Mouse (Mus musculus): Measurements from ENCODE around the gene Gm10401. TPM values are rescaled to one million over a fixed set of nuclear protein-coding genes. Genes with fewer than 3 reads are reported as not detected.
A peak's percentile ranks its signal among the peaks of the same experiment; 100 is the strongest.

Gene Gm10401
- total RNA-seq, 2 experiments from 2014 or later, result not detected

DNA sequence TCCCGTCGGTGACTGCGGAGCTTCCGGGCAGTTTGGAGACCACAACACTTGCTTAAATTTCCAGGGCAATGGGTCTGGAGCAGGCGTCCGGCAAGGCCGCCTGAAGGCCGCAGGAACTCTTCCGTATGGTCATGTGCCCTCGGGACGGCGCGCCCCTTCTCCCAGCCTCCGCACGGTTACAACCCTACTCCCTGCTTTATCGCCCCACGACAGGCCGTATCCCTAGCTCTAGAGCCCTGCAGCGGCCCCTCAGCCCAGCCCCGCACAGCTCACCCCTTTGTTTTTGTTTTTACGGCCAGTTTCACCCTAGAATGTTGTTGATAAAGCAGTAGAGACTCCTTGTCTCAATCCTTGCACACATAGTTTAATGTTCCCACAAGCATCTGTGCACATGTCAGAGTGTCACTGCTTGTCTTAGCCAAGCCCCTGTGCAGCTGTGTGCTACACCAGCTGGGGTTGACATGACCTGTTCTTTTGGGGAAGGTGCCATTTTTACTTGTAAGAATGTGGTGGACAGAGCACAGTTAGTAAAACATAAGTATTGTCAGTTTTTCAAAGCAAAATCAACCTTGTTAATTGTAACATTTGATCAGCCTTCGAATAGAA is 44.2 kb downstream of the Gm10401 start:
- H3K4me3 ChIP-seq, result no peak overlapping the region
- DNase-seq (ENCODE audit: low spot score in 2 of 2), result no peak
- H3K27ac ChIP-seq, result no peak overlapping the region
- no peak for TF ChIP-seq CTCF (conservative IDR thresholded peaks at IDR 0.05)

DNA sequence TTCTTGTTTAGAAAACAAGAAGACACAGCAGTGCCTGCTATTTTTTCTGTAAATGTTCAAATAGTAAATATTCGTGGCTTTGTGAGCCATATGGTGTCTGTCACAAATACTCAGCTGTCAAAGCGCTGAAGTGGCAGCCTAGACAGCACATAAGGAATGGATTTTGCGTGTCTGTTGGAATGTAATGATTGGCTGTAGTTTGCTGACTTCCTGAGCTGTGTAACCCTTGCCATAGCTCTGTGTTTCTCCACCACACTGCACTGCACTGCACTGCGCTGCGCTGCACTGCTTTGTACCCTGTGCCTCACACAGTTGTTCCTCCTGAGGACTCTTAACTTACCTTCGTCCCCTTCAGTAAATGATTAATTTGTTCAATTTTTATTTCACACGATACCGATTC is 45.5 kb downstream of the Gm10401 start:
- no peak overlapping the region for H3K27ac ChIP-seq
- no peak for TF ChIP-seq CTCF (conservative IDR thresholded peaks at IDR 0.05)
- peak in 1 of 2 experiments; percentile 12 for DNase-seq (ENCODE audit: low spot score in 2 of 2)

DNA sequence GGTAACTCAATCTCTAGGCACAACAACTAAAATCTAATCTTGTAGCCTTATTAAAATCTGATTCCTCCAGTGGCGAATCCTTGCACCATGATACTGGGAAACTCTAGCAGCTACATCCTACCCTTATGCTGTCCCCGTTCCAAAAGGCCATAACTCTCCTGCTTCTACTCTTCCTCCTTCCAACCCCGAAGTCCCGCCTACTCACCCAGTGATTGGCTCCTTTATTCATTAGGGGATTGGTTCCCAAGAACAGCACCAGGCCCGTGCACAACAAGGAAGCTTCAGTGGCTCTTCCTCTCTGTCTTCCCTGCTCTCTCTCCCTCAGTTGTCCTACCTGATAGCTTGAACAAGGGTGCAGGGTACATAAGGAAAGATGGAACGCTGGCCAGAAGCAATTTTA is 47.3 kb downstream of the Gm10401 start:
- H3K27ac ChIP-seq, result no peak overlapping the region
- no peak for DNase-seq (ENCODE audit: low spot score in 2 of 2)
- no peak overlapping the region for H3K4me3 ChIP-seq
- no peak for TF ChIP-seq CTCF (conservative IDR thresholded peaks at IDR 0.05)

More for the DNA sequence above, 45.5 kb downstream of the Gm10401 start:
- no peak overlapping the region for H3K4me3 ChIP-seq

DNA sequence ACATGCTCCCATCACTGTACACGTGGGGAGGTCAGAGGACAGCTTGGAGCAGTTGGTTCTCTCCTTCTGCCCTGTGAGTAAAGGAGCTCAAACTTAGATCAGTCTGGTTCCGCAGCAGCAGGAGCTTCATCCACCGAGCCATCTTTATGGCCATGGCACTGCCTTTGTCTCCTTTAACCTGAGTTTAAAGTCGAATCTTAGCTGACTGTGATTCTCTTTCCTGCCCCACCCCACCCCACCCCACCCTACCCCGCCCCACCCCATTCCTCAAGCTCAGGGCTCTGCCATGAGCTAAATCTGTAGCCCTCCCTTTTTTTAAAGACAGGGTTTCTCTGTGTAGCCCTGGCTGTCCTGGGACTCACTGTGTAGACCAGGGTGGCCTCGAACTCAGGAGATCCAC is 48.4 kb downstream of the Gm10401 start:
- TF ChIP-seq CTCF (conservative IDR thresholded peaks at IDR 0.05), result no peak
- H3K27ac ChIP-seq, result no peak overlapping the region
- no peak for DNase-seq (ENCODE audit: low spot score in 2 of 2)
- H3K4me3 ChIP-seq, result no peak overlapping the region

Other genes with a start within 250 kb of the Gm10401 start
- gene 4930519G04Rik, start 244.6 kb downstream of the Gm10401 start, total RNA-seq (2021), result not detected
- gene Gm9936, start 239.6 kb downstream of the Gm10401 start, total RNA-seq (2021), result under 1 TPM; 0.51 to 0.59 TPM
- gene Oasl2, start 201.4 kb downstream of the Gm10401 start, total RNA-seq (2021), result 1 to 10 TPM; 2.2 to 2.9 TPM
- not detected for gene Oasl1, start 175.1 kb downstream of the Gm10401 start, total RNA-seq (2021)
- 100 to 1,000 TPM; 184 to 196 TPM for gene 2210016L21Rik, start 156.1 kb downstream of the Gm10401 start, total RNA-seq (2021)
- gene Hnf1a, start 127.2 kb downstream of the Gm10401 start, total RNA-seq (2021), result not detected
- gene Sppl3, start 87.2 kb downstream of the Gm10401 start, total RNA-seq (2021), result 10 to 100 TPM; 75.2 to 76.2 TPM
- gene Acads, start 21.1 kb upstream of the Gm10401 start, total RNA-seq (2021), result 1 to 10 TPM; 6.5 to 7.3 TPM
- gene Unc119b, start 36.7 kb upstream of the Gm10401 start, total RNA-seq (2021), result 10 to 100 TPM; 25.9 to 28.0 TPM
- 10 to 100 TPM; 75.7 to 84.7 TPM for gene Mlec, start 59.9 kb upstream of the Gm10401 start, total RNA-seq (2021)
- gene Cabp1, start 96.1 kb upstream of the Gm10401 start, total RNA-seq (2021), result 100 to 1,000 TPM; 124 to 129 TPM
- 100 to 1,000 TPM; 103 to 104 TPM for gene Pop5, start 137.5 kb upstream of the Gm10401 start, total RNA-seq (2021)
- 100 to 1,000 TPM; 238 to 248 TPM for gene Rnf10, start 174.6 kb upstream of the Gm10401 start, total RNA-seq (2021)
- 10 to 100 TPM; 40.9 to 42.6 TPM for gene Coq5, start 181.4 kb upstream of the Gm10401 start, total RNA-seq (2021)
- gene Dynll1, start 202.7 kb upstream of the Gm10401 start, total RNA-seq (2021), result 100 to 1,000 TPM; 727 to 730 TPM
- 100 to 1,000 TPM in 1 of 2 experiments, 10 to 100 TPM in 1; 91.4 to 102 TPM for gene Srsf9, start 228.9 kb upstream of the Gm10401 start, total RNA-seq (2021)
- gene Gatc, start 242.9 kb upstream of the Gm10401 start, total RNA-seq (2021), result 10 to 100 TPM; 19.5 to 20.8 TPM
- gene Triap1, start 242.9 kb upstream of the Gm10401 start, total RNA-seq (2021), result 10 to 100 TPM; 22.3 to 25.4 TPM

Data from layer of hippocampus, adult 2 months (tissue).